Mouse (Mus musculus) cerebellum, adult 2 months (tissue): ENCODE measurements around the gene A930033H14Rik.

Source experiments
- CTCF ChIP-seq: fragments of 200-500 bp; IDR thresholded peaks from 2 replicates; pipeline ENCODE4 v1.5.1; 2011; ENCODE audit warnings: low read depth, mild to moderate bottlenecking, control low read depth, low read length, moderate library complexity, borderline replicate concordance; ENCODE audit not compliant: insufficient read depth
- POLR2A ChIP-seq: fragments of 200-500 bp; IDR thresholded peaks from 2 replicates; pipeline ENCODE4 v1.6.1; 2011; ENCODE audit warnings: low read length, control low read depth, borderline replicate concordance; ENCODE audit not compliant: insufficient read depth

DNA sequence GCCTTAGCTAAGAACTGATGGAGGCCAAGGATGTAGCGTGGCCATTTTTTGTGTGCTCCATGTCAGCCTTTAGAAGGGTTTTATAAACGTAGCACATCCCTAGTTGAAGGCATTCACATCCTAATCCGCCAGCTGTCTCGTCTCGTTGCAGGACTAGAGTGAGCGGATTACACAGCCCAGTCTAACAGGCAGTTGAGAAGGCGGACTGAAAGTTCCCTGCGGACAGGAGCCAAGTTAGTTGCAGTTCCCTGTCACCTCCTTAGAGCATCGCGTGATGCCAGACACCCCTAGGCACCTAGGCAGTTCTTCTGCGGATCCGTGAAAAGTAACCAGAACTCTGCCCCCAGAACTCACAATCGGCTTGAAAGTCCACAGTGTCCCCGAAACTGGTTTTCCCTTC is 922 bp downstream of the A930033H14Rik start:
- no peak for TF ChIP-seq POLR2A
- TF ChIP-seq CTCF = no peak
